Mouse (Mus musculus): ENCODE results near the gene Hoxd8. TPM values are rescaled to one million over a fixed set of nuclear protein-coding genes. Genes with fewer than 3 reads are reported as not detected.

The Hoxd8 gene
- total RNA-seq, 2 experiments from 2014 or later = 43.9 to 55.4 TPM

- no peak for DNase-seq (ENCODE audit: low spot score in 2 of 2)
Measured at GRCm38 (mm10) chr2:74747661-74748141, 43.3 kb downstream of the Hoxd8 start.

GRCm38 (mm10) chr2:74748436-74748995 lies 44.1 kb downstream of the Hoxd8 start:
- no peak for DNase-seq (ENCODE audit: low spot score in 2 of 2)

DNA sequence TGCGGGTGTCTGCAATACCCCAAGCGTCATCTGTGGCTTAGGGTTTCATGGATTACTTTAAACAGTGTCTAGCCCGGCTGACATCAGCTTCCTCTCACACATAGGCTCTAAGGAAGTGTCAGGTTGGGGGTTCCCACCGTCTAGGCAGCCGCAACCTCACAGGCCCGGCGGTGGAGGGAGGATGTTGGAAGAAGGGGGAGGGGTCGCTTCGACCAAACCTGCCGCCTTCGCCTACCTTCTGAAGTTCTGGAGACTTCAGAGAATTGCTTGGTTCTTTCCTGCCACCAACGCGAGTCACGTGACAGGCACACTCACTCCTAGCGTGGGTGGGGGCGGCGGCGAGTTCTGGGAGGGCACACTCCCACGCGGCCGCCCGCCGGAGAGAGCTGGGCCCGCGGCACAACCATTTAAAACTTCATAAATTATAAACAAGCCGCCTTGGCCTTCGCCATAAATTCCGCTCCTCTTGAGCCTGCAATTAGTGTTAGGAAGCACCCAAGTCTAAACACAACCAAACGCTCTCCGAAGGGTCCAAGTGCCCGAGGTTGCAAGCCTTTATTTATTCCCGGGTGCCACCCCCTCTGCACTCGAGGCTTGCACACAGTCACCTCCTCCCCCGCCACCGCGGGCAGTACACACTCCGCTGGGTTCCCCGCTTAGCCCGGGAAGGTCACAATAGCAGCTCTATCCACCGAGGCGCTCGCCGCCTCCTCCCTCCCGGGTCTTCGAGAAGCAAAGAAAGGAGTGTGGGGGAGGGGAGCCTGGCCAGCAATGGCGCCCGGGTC lies 45.1 kb downstream of the Hoxd8 start:
- DNase-seq (ENCODE audit: low spot score in 2 of 2) = no peak

DNA sequence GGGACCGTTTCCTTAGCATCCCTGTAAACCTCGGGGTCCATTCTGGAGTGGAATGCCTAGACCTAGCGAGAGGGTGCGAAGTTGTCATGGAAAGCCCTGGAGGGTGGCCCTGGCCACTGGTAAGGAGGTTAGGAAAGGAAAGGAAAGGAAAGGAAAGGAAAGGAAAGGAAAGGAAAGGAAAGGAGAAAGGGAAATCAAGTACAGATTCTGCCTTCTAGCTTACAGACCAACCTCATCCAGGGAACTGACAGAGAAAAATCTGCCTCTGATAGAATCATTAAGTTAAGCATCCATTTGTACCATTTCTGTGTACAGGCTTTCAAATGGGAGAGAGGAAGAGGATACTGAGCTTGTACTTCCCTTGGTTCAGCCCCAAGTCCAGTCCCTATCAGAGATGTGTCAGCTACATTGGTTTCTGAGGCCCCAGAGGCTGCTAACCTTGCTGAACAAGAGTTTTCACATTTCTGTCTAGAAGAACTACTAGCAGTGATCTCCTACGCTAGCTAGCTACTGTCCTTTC lies 46.4 kb downstream of the Hoxd8 start:
- no peak for DNase-seq (ENCODE audit: low spot score in 2 of 2)

DNA sequence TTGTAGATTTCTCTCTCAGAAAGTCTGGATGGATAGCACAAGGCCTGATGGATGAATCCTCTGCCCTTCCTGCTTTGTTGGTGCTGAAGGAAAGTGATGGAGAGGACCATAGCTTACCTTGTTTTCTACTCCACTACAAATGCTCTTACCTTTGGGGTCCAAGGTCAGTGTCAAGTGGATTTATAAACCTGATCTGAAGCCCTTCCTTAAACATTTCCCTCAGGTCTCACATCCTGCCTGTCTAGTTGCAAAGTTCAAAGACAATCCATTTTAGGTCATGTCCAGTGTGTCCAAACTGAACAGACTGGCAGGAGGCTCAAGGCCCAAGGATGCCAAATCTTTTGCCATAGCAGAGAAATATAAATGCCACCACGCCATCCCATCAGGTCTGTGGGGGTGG lies 47.4 kb downstream of the Hoxd8 start:
- no peak for DNase-seq (ENCODE audit: low spot score in 2 of 2)

DNA sequence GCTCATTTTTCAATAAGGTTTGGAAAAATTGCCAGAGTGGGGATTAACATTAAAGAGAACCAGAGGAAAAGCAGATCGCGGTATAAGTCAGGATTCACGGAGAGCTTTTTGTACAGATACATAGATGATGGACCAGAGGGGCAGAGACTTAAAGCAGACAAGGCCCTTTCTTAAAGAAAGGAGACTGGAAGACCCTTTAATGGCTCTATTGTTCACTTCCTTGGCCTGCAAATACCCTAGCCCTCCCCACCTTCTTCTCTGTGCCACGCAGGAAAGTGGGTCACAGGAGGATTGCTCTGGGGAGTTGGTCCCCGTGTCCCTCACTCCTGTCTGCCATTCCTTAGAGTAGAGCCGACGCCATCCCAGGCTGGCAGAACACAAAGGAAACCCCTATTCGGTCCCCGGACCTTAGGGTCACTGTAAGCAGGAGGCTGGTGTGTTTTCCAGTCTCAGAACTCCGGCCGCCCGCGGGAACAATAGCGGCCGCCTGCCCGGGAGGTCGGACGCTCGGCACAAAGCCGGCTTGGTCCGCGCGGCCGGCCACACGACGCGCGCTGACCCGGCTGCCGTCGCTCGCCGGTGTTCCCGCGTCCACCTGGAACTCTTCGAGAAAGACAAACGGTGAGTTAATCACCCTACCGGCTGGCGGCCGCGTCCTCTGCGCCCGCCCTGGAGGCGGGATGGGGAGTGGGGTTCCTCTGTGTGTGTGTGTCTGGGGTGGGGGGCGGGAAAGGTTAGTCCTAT lies 48.2 kb downstream of the Hoxd8 start:
- DNase-seq (ENCODE audit: low spot score in 2 of 2) = no peak

- DNase-seq (ENCODE audit: low spot score in 2 of 2) = no peak
Measured at GRCm38 (mm10) chr2:74753175-74753523, 48.7 kb downstream of the Hoxd8 start.

- DNase-seq (ENCODE audit: low spot score in 2 of 2) = no peak
Measured at GRCm38 (mm10) chr2:74753711-74754110, 49.3 kb downstream of the Hoxd8 start.

Small RNA genes within 50 kb of the gene (microRNA-seq; reads per million reads assigned to microRNA genes)
- gene Gm44463 = not detected
- 27,932 reads per million, percentile 97 among the genes with 10 or more reads in this experiment for gene Mir10b

Other genes with a start within 250 kb of the Hoxd8 start
- gene Lnpk, start 125.2 kb upstream of the Hoxd8 start, total RNA-seq (2021) = 10 to 100 TPM; 17.4 to 19.2 TPM
- not detected for gene Evx2, start 45.1 kb upstream of the Hoxd8 start, total RNA-seq (2021)
- not detected for gene Hoxd13, start 36.3 kb upstream of the Hoxd8 start, total RNA-seq (2021)
- not detected for gene Hoxd12, start 29.6 kb upstream of the Hoxd8 start, total RNA-seq (2021)
- 1 to 10 TPM in 1 of 2 experiments, not detected in 1; 5.1 TPM for gene Hoxd11, start 25.1 kb upstream of the Hoxd8 start, total RNA-seq (2021)
- gene Hoxd10, start 12.7 kb upstream of the Hoxd8 start, total RNA-seq (2021) = 1 to 10 TPM in 1 of 2 experiments, under 1 TPM in 1; 0.71 to 5.2 TPM
- gene Hoxd9, start 6.9 kb upstream of the Hoxd8 start, total RNA-seq (2021) = 10 to 100 TPM in 1 of 2 experiments, 1 to 10 TPM in 1; 7.1 to 17.8 TPM
- 1 to 10 TPM in 1 of 2 experiments, under 1 TPM in 1; 0.82 to 2.5 TPM for gene Hoxd3, start 7.3 kb downstream of the Hoxd8 start, total RNA-seq (2021)
- 10 to 100 TPM; 21.5 to 29.5 TPM for gene Hoxd4, start 7.3 kb downstream of the Hoxd8 start, total RNA-seq (2021)
- 1 to 10 TPM; 1.4 to 3.7 TPM for gene Gm28230, start 22.1 kb downstream of the Hoxd8 start, total RNA-seq (2021)
- under 1 TPM in 1 of 2 experiments, not detected in 1; 0.50 TPM for gene Hoxd1, start 58.4 kb downstream of the Hoxd8 start, total RNA-seq (2021)
- gene Mtx2, start 121.2 kb downstream of the Hoxd8 start, total RNA-seq (2021) = 10 to 100 TPM; 90.8 to 93.6 TPM

Measured in adrenal gland, postnatal 4 days (tissue).